Mouse (Mus musculus): ENCODE measurements around the gene Strn. TPM values are rescaled to one million over a fixed set of nuclear protein-coding genes. Genes with fewer than 3 reads are reported as not detected.

Strn gene
- total RNA-seq, 1 experiment from 2014 or later = 50.8 TPM

- ATAC-seq (replicated peaks; ENCODE audit: low read depth, poor library complexity, severe bottlenecking) = no peak
Measured at GRCm38 (mm10) chr17:78621863-78622262, 115.1 kb downstream of the Strn start.

GRCm38 (mm10) chr17:78620740-78621139, 116.3 kb downstream of the Strn start:
- no peak for ATAC-seq (replicated peaks; ENCODE audit: low read depth, poor library complexity, severe bottlenecking)

- no peak for ATAC-seq (replicated peaks; ENCODE audit: low read depth, poor library complexity, severe bottlenecking)
Measured at GRCm38 (mm10) chr17:78619981-78620380, 117.0 kb downstream of the Strn start.

- ATAC-seq (replicated peaks; ENCODE audit: low read depth, poor library complexity, severe bottlenecking) = no peak
Measured at GRCm38 (mm10) chr17:78618164-78618693, 118.8 kb downstream of the Strn start.

GRCm38 (mm10) chr17:78615096-78615495, 121.9 kb downstream of the Strn start:
- no peak for ATAC-seq (replicated peaks; ENCODE audit: low read depth, poor library complexity, severe bottlenecking)

GRCm38 (mm10) chr17:78614481-78614880, 122.5 kb downstream of the Strn start:
- ATAC-seq (replicated peaks; ENCODE audit: low read depth, poor library complexity, severe bottlenecking) = no peak

GRCm38 (mm10) chr17:78611117-78611516, 125.9 kb downstream of the Strn start:
- peak; percentile 77; the same call in 1 of the 2 replicates for ATAC-seq (replicated peaks; ENCODE audit: low read depth, poor library complexity, severe bottlenecking)

- ATAC-seq (replicated peaks; ENCODE audit: low read depth, poor library complexity, severe bottlenecking) = no peak
Measured at GRCm38 (mm10) chr17:78609191-78609855, 127.7 kb downstream of the Strn start.

GRCm38 (mm10) chr17:78608716-78609115, 128.3 kb downstream of the Strn start:
- ATAC-seq (replicated peaks; ENCODE audit: low read depth, poor library complexity, severe bottlenecking) = no peak

GRCm38 (mm10) chr17:78608135-78608670, 128.8 kb downstream of the Strn start:
- peak; percentile 19; the same call in 1 of the 2 replicates for ATAC-seq (replicated peaks; ENCODE audit: low read depth, poor library complexity, severe bottlenecking)

- ATAC-seq (replicated peaks; ENCODE audit: low read depth, poor library complexity, severe bottlenecking) = peak; percentile 78
Measured at GRCm38 (mm10) chr17:78604431-78604830, 132.6 kb downstream of the Strn start.

- peak; percentile 74 for ATAC-seq (replicated peaks; ENCODE audit: low read depth, poor library complexity, severe bottlenecking)
Measured at GRCm38 (mm10) chr17:78603872-78604271, 133.1 kb downstream of the Strn start.

- no peak for ATAC-seq (replicated peaks; ENCODE audit: low read depth, poor library complexity, severe bottlenecking)
Measured at GRCm38 (mm10) chr17:78602316-78602715, 134.7 kb downstream of the Strn start.

- ATAC-seq (replicated peaks; ENCODE audit: low read depth, poor library complexity, severe bottlenecking) = no peak
Measured at GRCm38 (mm10) chr17:78601601-78602000, 135.4 kb downstream of the Strn start.

GRCm38 (mm10) chr17:78601042-78601441, 136.0 kb downstream of the Strn start:
- ATAC-seq (replicated peaks; ENCODE audit: low read depth, poor library complexity, severe bottlenecking) = no peak

Other genes with a start within 250 kb of the Strn start
- 2.1 and 2.3 TPM in 2 replicates for gene Vit, start 229.1 kb downstream of the Strn start, total RNA-seq (2017)
- gene Heatr5b, start 98.2 kb upstream of the Strn start, total RNA-seq (2017) = 18.8 and 26.5 TPM in 2 replicates
- 22.2 and 36.1 TPM in 2 replicates for gene Gpatch11, start 98.4 kb upstream of the Strn start, total RNA-seq (2017)
- 49.8 and 61.1 TPM in 2 replicates for gene Eif2ak2, start 145.4 kb upstream of the Strn start, total RNA-seq (2017)
- gene Sult6b1, start 169.8 kb upstream of the Strn start, total RNA-seq (2017) = not detected in 2 replicates
- gene Cebpzos, start 179.3 kb upstream of the Strn start, total RNA-seq (2017) = 54.9 and 65.9 TPM in 2 replicates
- gene Cebpz, start 199.9 kb upstream of the Strn start, total RNA-seq (2017) = 145 and 168 TPM in 2 replicates
- 42.6 and 44.0 TPM in 2 replicates for gene Ndufaf7, start 199.9 kb upstream of the Strn start, total RNA-seq (2017)